Mouse (Mus musculus) limb, embryonic 14.5 days (tissue): Measurements from ENCODE around the gene Cdh26. TPM values are rescaled to one million over a fixed set of nuclear protein-coding genes. Genes with fewer than 3 reads are reported as not detected.

ENCODE experiments used
- ATAC-seq: fragments of 200-750 bp; cut with Nextera tagmentation; 2 replicates; pipeline ENCODE4 v1.8.0; 2017; ENCODE audit warnings: low read depth, moderate number of reproducible peaks, moderate TSS enrichment; ENCODE audit not compliant: low FRiP score
- DNase-seq: peaks from one replicate; pipeline ENCODE4 v3.0.0-alpha.2; 2015; ENCODE audit warnings: low spot score
- H3K27ac ChIP-seq: fragments of 300-500 bp; sonication (generic); replicated peaks from 2 replicates; pipeline ENCODE4 v1.5.1; 2014; ENCODE audit warnings: low read depth, mild to moderate bottlenecking, low read length, moderate library complexity, mixed read lengths
- H3K27me3 ChIP-seq: fragments of 300-500 bp; sonication (generic); 2 replicates; pipeline ENCODE4 v1.6.1; 2014; ENCODE audit warnings: low read length, mixed read lengths; ENCODE audit not compliant: control insufficient read depth, insufficient read depth
- H3K36me3 ChIP-seq: fragments of 300-500 bp; sonication (generic); 2 replicates; pipeline ENCODE4 v1.6.1; 2014; ENCODE audit warnings: mild to moderate bottlenecking, low read length, moderate library complexity, mixed read lengths; ENCODE audit not compliant: control insufficient read depth, insufficient read depth
- H3K4me1 ChIP-seq: fragments of 300-500 bp; sonication (generic); 2 replicates; pipeline ENCODE4 v1.6.1; 2014; ENCODE audit warnings: antibody characterized with exemption, low read length, mixed read lengths; ENCODE audit not compliant: control insufficient read depth, insufficient read depth
- H3K4me2 ChIP-seq: fragments of 300-500 bp; sonication (generic); replicated peaks from 2 replicates; pipeline ENCODE4 v1.6.1; 2014; ENCODE audit warnings: low read depth, mild to moderate bottlenecking, low read length, moderate library complexity; ENCODE audit not compliant: severe bottlenecking
- H3K4me3 ChIP-seq: fragments of 300-500 bp; sonication (generic); replicated peaks from 2 replicates; pipeline ENCODE4 v1.5.1; 2014; ENCODE audit warnings: low read length
- H3K9ac ChIP-seq: fragments of 300-500 bp; sonication (generic); 2 replicates; pipeline ENCODE4 v1.6.1; 2014; ENCODE audit warnings: mild to moderate bottlenecking, low read depth, low read length, moderate library complexity; ENCODE audit not compliant: severe bottlenecking
- H3K9me3 ChIP-seq: fragments of 300-500 bp; sonication (generic); 2 replicates; pipeline ENCODE4 v1.6.1; 2016; ENCODE audit warnings: low read length; ENCODE audit not compliant: control insufficient read depth
- POLR2A ChIP-seq: fragments of 200-500 bp; IDR thresholded peaks from 2 replicates; pipeline ENCODE4 v1.8.0; 2012; ENCODE audit warnings: inconsistent platforms, mild to moderate bottlenecking, moderate library complexity, borderline replicate concordance; ENCODE audit not compliant: insufficient read depth, insufficient read length; ENCODE audit errors: extremely low read depth
- WGBS: fragments of 180-500 bp; shearing (Covaris S2); extraction: QIAGEN DNeasy Blood & Tissue Kit; methylation state at CpG from one replicate; pipeline ENCODE4 v1.1.7; 2014; 5-methylcytosine and 5-hydroxymethylcytosine counted together
- polyA plus RNA-seq, 2 experiments: library from polyadenylated mRNA; depleted of rRNA in 1 of 2; stranded (reverse) in 1 of 2; unstranded in 1 of 2; fragments of >200 nt; fragmentation: Nextera tagmentation in 1 of 2; extraction: Ambion mirVana in 1 of 2; gene quantifications; 2 replicates each; pipeline versions ENCODE4 v1.2.1 to v1.2.3; 2012 to 2014

Gene Cdh26
- polyA plus RNA-seq, 2 experiments: 0.21 to 0.33 TPM

DNA sequence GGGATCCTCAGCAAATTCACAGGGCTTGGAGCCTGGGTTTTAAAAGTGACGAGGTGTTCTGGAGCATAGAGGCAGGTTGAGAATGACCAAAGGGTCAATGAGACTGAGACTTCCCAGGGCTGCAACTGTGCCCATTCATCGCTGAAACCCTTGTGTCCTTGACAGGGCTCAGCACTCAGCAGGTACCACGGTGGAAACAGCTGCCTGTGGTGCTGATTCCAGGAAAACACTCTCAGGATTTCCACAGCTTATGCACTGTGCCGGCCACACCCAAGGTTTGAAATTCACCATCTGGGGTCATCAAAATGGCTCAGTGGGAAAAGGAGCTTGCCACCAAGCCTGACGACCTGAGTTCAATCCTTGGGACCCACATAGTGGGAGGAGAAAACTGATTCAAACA lies 100.9 kb downstream of the Cdh26 start:
- H3K27me3 ChIP-seq: no peaks in the 10 kb centered on the region
- no peak for ATAC-seq
- WGBS: 66% methylated on average over 5 of the region's 5 CpGs

DNA sequence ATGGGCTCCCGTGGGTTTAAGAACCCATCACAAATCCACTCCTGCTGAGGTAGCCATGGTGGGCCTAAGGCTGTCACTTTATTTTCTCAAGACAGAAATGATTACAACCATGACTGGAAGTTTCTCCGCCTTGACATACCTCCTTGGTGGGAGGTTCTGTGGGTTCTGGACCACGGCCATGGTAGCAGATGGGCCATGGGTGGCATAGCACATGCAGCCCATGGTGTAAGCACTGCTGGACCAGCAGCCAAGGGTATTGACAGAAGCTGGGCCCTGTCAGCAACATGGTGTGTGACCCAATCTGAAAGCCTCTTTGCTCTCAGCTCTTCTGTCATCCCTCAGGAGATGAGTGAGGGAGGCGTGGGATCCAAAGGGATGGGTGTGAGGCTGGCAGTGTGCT lies 106.2 kb downstream of the Cdh26 start:
- no peak for ATAC-seq
- Histone ChIP-seq H3K27me3 (no peaks in the 10 kb centered on the region), H3K4me3 (no peak overlapping the region), H3K36me3 (no peaks in the 10 kb centered on the region), H3K27ac (no peak overlapping the region), H3K9ac (no peak overlapping the region), H3K9me3 (no peaks in the 10 kb centered on the region), H3K4me1 (no peaks in the 10 kb centered on the region), H3K4me2 (no peak overlapping the region)
- DNase-seq: no peak
- no peak for TF ChIP-seq POLR2A
- 83% methylated on average over 4 of the region's 4 CpGs for WGBS

More for the DNA sequence above, 100.9 kb downstream of the Cdh26 start:
- no peak for DNase-seq
- H3K27ac ChIP-seq: no peak overlapping the region
- H3K36me3 ChIP-seq: no peaks in the 10 kb centered on the region
- no peak overlapping the region for H3K9ac ChIP-seq
- H3K4me1 ChIP-seq: no peaks in the 10 kb centered on the region
- H3K9me3 ChIP-seq: no peaks in the 10 kb centered on the region
- TF ChIP-seq POLR2A: no peak
- H3K4me3 ChIP-seq: no peak overlapping the region
- H3K4me2 ChIP-seq: no peak overlapping the region

Other genes with a start within 250 kb of the Cdh26 start
- 0.13 and 0.26 TPM in 2 replicates for gene Sycp2, start 22.8 kb upstream of the Cdh26 start, polyA plus RNA-seq (2012; rRNA removed)
- 0.06 and 0.19 TPM in 2 replicates for gene Sycp2, start 22.8 kb upstream of the Cdh26 start, polyA plus RNA-seq (2014; fragmentation: Nextera tagmentation; extraction: Ambion mirVana)
- 3.1 and 4.0 TPM in 2 replicates for gene Ppp1r3d, start 16.1 kb upstream of the Cdh26 start, polyA plus RNA-seq (2012; rRNA removed)
- 3.9 and 4.0 TPM in 2 replicates for gene Ppp1r3d, start 16.1 kb upstream of the Cdh26 start, polyA plus RNA-seq (2014; fragmentation: Nextera tagmentation; extraction: Ambion mirVana)
- 3.1 and 3.2 TPM in 2 replicates for gene Fam217b, start 16.0 kb upstream of the Cdh26 start, polyA plus RNA-seq (2012; rRNA removed)
- 3.7 and 5.7 TPM in 2 replicates for gene Fam217b, start 16.0 kb upstream of the Cdh26 start, polyA plus RNA-seq (2014; fragmentation: Nextera tagmentation; extraction: Ambion mirVana)